Mouse (Mus musculus) kidney, adult 2 months (tissue): ENCODE measurements around the gene Cish.

Experiments
- CTCF ChIP-seq: fragments of 200-500 bp; conservative IDR thresholded peaks from 2 replicates; pipeline ENCODE4 v1.5.1; 2011; ENCODE audit warnings: low read depth, mild to moderate bottlenecking, control low read depth, low read length, moderate library complexity, mixed read lengths; ENCODE audit not compliant: insufficient read depth, insufficient read length
- POLR2A ChIP-seq: fragments of 200-500 bp; IDR thresholded peaks from one replicate; pipeline ENCODE4 v1.6.1; 2011; ENCODE audit warnings: low read depth, low read length, control low read depth

GRCm38 (mm10) chr9:107246170-107246569 is 49.7 kb upstream of the Cish start:
- TF ChIP-seq POLR2A (no peak), CTCF (peak; percentile 66)
